Mouse (Mus musculus) forebrain, embryonic 12.5 days (tissue): ENCODE measurements at regions not wholly inside any gene's neighbourhood (a gene's known extent, or its start where the extent isn't known, plus 50 kb on each side); places are given as distances from the start of the nearest gene placed in this dataset.
"Not testable (repeated sequence)": the region's sequence is repeated elsewhere in the genome, so short reads cannot be mapped to it uniquely, and the experiment has no call there.

Experiments
- ATAC-seq: fragments of 200-750 bp; cut with Nextera tagmentation; 2 replicates; pipeline ENCODE4 v1.8.0; 2017; ENCODE audit warnings: moderate TSS enrichment; ENCODE audit not compliant: low FRiP score
- H3K27ac ChIP-seq: fragments of 300-500 bp; sonication (generic); 2 replicates; pipeline ENCODE4 v1.5.1; 2016; ENCODE audit warnings: mild to moderate bottlenecking
- H3K27me3 ChIP-seq: fragments of 300-500 bp; sonication (generic); 2 replicates; pipeline ENCODE4 v1.6.1; 2016; ENCODE audit warnings: mild to moderate bottlenecking
- H3K36me3 ChIP-seq: fragments of 300-500 bp; sonication (generic); replicated peaks from 2 replicates; pipeline ENCODE4 v1.6.1; 2016; ENCODE audit warnings: mild to moderate bottlenecking
- H3K4me1 ChIP-seq: fragments of 300-500 bp; sonication (generic); 2 replicates; pipeline ENCODE4 v1.6.1; 2016
- H3K4me2 ChIP-seq: fragments of 300-500 bp; sonication (generic); 2 replicates; pipeline ENCODE4 v1.6.1; 2016; ENCODE audit warnings: mild to moderate bottlenecking, moderate library complexity
- H3K4me3 ChIP-seq: fragments of 300-500 bp; sonication (generic); replicated peaks from 2 replicates; pipeline ENCODE4 v1.5.1; 2016; ENCODE audit warnings: mild to moderate bottlenecking
- H3K9ac ChIP-seq: fragments of 300-500 bp; sonication (generic); 2 replicates; pipeline ENCODE4 v1.6.1; 2016; ENCODE audit warnings: mild to moderate bottlenecking
- H3K9me3 ChIP-seq: fragments of 300-500 bp; sonication (generic); 2 replicates; pipeline ENCODE4 v1.6.1; 2016
- WGBS: fragments of 180-500 bp; shearing (Covaris S2); methylation state at CpG from one replicate; pipeline ENCODE4 v1.1.7; 2016; 5-methylcytosine and 5-hydroxymethylcytosine counted together

- H3K9me3 ChIP-seq, result no peaks in the 10 kb centered on the region
- no peak for ATAC-seq
- no peak overlapping the region for H3K4me3 ChIP-seq
- H3K4me2 ChIP-seq, result no peak overlapping the region
- H3K4me1 ChIP-seq, result no peaks in the 10 kb centered on the region
- no peak overlapping the region for H3K9ac ChIP-seq
- H3K36me3 ChIP-seq, result no peaks in the 10 kb centered on the region
- WGBS, result 83% methylated on average over 1 of the region's 1 CpGs
- no peaks in the 10 kb centered on the region for H3K27me3 ChIP-seq
- no peak overlapping the region for H3K27ac ChIP-seq
Measured at GRCm38 (mm10) chr14:100955806-100956436, 244.2 kb downstream of the Prr30 start.

- 71% methylated on average over 3 of the region's 3 CpGs for WGBS
- Histone ChIP-seq H3K4me3 (no peak overlapping the region), H3K27me3 (no peaks in the 10 kb centered on the region), H3K4me2 (no peak overlapping the region), H3K4me1 (no peaks in the 10 kb centered on the region), H3K9ac (no peak overlapping the region), H3K9me3 (no peaks in the 10 kb centered on the region), H3K36me3 (no peaks in the 10 kb centered on the region), H3K27ac (no peak overlapping the region)
- no peak for ATAC-seq
Measured at GRCm38 (mm10) chr14:100950681-100951119, 249.4 kb downstream of the Prr30 start.

- H3K9me3 ChIP-seq, H3K9ac ChIP-seq, H3K4me3 ChIP-seq, H3K27me3 ChIP-seq, H3K4me1 ChIP-seq, H3K4me2 ChIP-seq, H3K36me3 ChIP-seq, H3K27ac ChIP-seq, ATAC-seq: not testable (repeated sequence)
Measured at GRCm38 (mm10) chr14:100947625-100948024, 252.5 kb downstream of the Prr30 start.

GRCm38 (mm10) chr14:100937358-100937887 lies 262.7 kb downstream of the Prr30 start:
- Histone ChIP-seq H3K4me2 (no peak overlapping the region), H3K27me3 (no peaks in the 10 kb centered on the region), H3K4me1 (no peaks in the 10 kb centered on the region), H3K36me3 (no peaks in the 10 kb centered on the region), H3K4me3 (no peak overlapping the region), H3K9ac (no peak overlapping the region), H3K9me3 (no peaks in the 10 kb centered on the region), H3K27ac (no peak overlapping the region)
- 81% methylated on average over 2 of the region's 2 CpGs for WGBS
- ATAC-seq, result no peak

GRCm38 (mm10) chr14:100934554-100934953 lies 265.6 kb downstream of the Prr30 start:
- Histone ChIP-seq H3K36me3 (no peaks in the 10 kb centered on the region), H3K4me2 (no peak overlapping the region), H3K27ac (no peak overlapping the region), H3K27me3 (no peaks in the 10 kb centered on the region), H3K4me1 (no peaks in the 10 kb centered on the region), H3K9me3 (no peaks in the 10 kb centered on the region), H3K9ac (no peak overlapping the region), H3K4me3 (no peak overlapping the region)
- WGBS, result 85% methylated on average over 7 of the region's 7 CpGs
- ATAC-seq, result no peak

GRCm38 (mm10) chr14:100924880-100925279 lies 275.2 kb downstream of the Prr30 start:
- Histone ChIP-seq H3K27me3 (no peaks in the 10 kb centered on the region), H3K9me3 (no peaks in the 10 kb centered on the region), H3K36me3 (no peaks in the 10 kb centered on the region), H3K27ac (no peak overlapping the region), H3K9ac (no peak overlapping the region), H3K4me3 (no peak overlapping the region), H3K4me2 (no peak overlapping the region), H3K4me1 (no peaks in the 10 kb centered on the region)
- no peak for ATAC-seq
- 84% methylated on average over 6 of the region's 6 CpGs for WGBS

- no peak overlapping the region for H3K9ac ChIP-seq
- ATAC-seq, result no peak
- 37% methylated on average over 2 of the region's 2 CpGs for WGBS
- no peaks in the 10 kb centered on the region for H3K36me3 ChIP-seq
- no peak overlapping the region for H3K4me3 ChIP-seq
- no peaks in the 10 kb centered on the region for H3K4me1 ChIP-seq
- no peaks in the 10 kb centered on the region for H3K9me3 ChIP-seq
- no peak overlapping the region for H3K4me2 ChIP-seq
- no peak overlapping the region for H3K27ac ChIP-seq
- H3K27me3 ChIP-seq, result no peaks in the 10 kb centered on the region
Measured at GRCm38 (mm10) chr14:100900221-100900620, 299.9 kb downstream of the Prr30 start.

GRCm38 (mm10) chr14:100899074-100899473 lies 301.1 kb downstream of the Prr30 start:
- Histone ChIP-seq H3K4me2 (no peak overlapping the region), H3K36me3 (no peaks in the 10 kb centered on the region), H3K27me3 (no peaks in the 10 kb centered on the region), H3K9ac (no peak overlapping the region), H3K4me1 (no peaks in the 10 kb centered on the region), H3K4me3 (no peak overlapping the region), H3K27ac (no peak overlapping the region), H3K9me3 (no peaks in the 10 kb centered on the region)
- no peak for ATAC-seq
- WGBS, result 88% methylated on average over 3 of the region's 3 CpGs

- no peak overlapping the region for H3K9ac ChIP-seq
- H3K27me3 ChIP-seq, result no peaks in the 10 kb centered on the region
- no peak overlapping the region for H3K27ac ChIP-seq
- no peak overlapping the region for H3K4me3 ChIP-seq
- H3K9me3 ChIP-seq, result no peaks in the 10 kb centered on the region
- H3K4me1 ChIP-seq, result 0 out of 2 replicates have a peak, but pooled peaks cover 3% of the 10 kb centered on the region
- H3K4me2 ChIP-seq, result no peak overlapping the region
- WGBS, result 60% methylated on average over 17 of the region's 18 CpGs
- H3K36me3 ChIP-seq, result no peaks in the 10 kb centered on the region
- no peak for ATAC-seq
Measured at GRCm38 (mm10) chr14:100889163-100890157, 310.7 kb downstream of the Prr30 start.

GRCm38 (mm10) chr14:100883115-100883514 lies 317.0 kb downstream of the Prr30 start:
- H3K4me2 ChIP-seq, result no peak overlapping the region
- H3K36me3 ChIP-seq, result no peaks in the 10 kb centered on the region
- no peak for ATAC-seq
- WGBS, result 76% methylated on average over 1 of the region's 1 CpGs
- no peak overlapping the region for H3K27ac ChIP-seq
- no peaks in the 10 kb centered on the region for H3K4me1 ChIP-seq
- no peaks in the 10 kb centered on the region for H3K27me3 ChIP-seq
- no peak overlapping the region for H3K9ac ChIP-seq
- H3K4me3 ChIP-seq, result no peak overlapping the region
- H3K9me3 ChIP-seq, result no peaks in the 10 kb centered on the region

GRCm38 (mm10) chr14:100880103-100880502 lies 320.0 kb downstream of the Prr30 start:
- Histone ChIP-seq H3K4me2 (no peak overlapping the region), H3K27ac (no peak overlapping the region), H3K9ac (no peak overlapping the region), H3K9me3 (no peaks in the 10 kb centered on the region), H3K4me3 (no peak overlapping the region), H3K4me1 (no peaks in the 10 kb centered on the region), H3K27me3 (no peaks in the 10 kb centered on the region), H3K36me3 (no peaks in the 10 kb centered on the region)
- WGBS, result 76% methylated on average over 2 of the region's 2 CpGs
- ATAC-seq, result no peak

GRCm38 (mm10) chr14:100867790-100868189 lies 332.3 kb downstream of the Prr30 start:
- no peaks in the 10 kb centered on the region for H3K27me3 ChIP-seq
- no peak overlapping the region for H3K27ac ChIP-seq
- H3K4me1 ChIP-seq, result no peaks in the 10 kb centered on the region
- no peak overlapping the region for H3K4me3 ChIP-seq
- WGBS, result 88% methylated on average over 3 of the region's 3 CpGs
- no peak overlapping the region for H3K9ac ChIP-seq
- H3K9me3 ChIP-seq, result no peaks in the 10 kb centered on the region
- no peak for ATAC-seq
- no peaks in the 10 kb centered on the region for H3K36me3 ChIP-seq
- no peak overlapping the region for H3K4me2 ChIP-seq
